Mouse (Mus musculus): ENCODE data around the gene Snrpe. TPM values are rescaled to one million over a fixed set of nuclear protein-coding genes. Genes with fewer than 3 reads are reported as not detected.

The Snrpe gene
- total RNA-seq (2012; rRNA removed): 528 and 597 TPM in 2 replicates
- 100 to 1,000 TPM in 1 of 2 experiments, not detected in 1; 279 TPM for polyA plus RNA-seq (2012; ENCODE audit: insufficient read depth in 1 of 2, insufficient read length in 2 of 2, low read depth in 1 of 2, low replicate concordance in 2 of 2, missing spikeins in 1 of 2)

DNA sequence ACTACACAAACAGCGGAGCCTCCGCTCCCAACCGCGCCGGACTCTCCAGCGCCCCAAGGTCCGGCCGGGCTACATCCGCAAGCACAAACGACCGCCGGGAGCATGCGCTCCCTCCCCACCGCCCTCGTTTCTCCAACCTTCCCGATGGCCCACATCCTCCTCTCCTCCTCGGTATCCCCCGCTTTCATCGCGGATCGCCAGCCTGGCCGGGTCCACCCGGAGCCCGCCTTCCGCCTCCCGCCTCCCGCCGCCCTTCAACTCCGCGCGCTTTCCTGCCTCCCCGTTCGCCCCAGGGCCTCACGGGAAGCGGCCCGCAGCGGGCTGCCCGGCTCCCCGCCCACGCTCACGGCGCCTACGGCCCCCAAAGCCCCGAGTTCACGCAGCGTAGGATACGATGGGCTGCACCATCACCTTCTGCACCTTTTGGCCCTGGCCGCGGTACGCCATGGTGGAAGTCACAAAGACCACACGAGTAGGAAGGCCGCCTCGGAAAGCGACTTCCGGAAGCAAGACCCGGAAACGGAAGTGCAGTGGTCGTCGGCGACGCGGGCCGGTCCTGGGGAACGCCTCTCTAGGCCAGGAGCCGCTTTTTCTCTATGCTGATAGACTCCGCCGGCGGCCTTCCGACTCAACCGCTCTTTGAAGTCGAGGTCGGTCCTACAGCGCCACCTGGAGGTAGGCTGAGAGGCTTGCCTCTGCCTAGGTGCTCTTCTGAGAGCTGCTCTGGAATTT is at the start of gene Snrpe:
Snrpe (minus strand) TSS at position 521 of the 732 bp plus-strand sequence.
- H3K4me1 ChIP-seq (ENCODE audit: control insufficient read depth in 1 of 2, insufficient read depth in 2 of 2, low read length in 2 of 2): peaks cover 0 to 7% of the 10 kb centered on the region in 2 experiments; a peak in 1 of 4 replicates
- H3K27me3 ChIP-seq (ENCODE audit: control insufficient read depth in 1 of 2, insufficient read depth in 2 of 2, low read length in 2 of 2): no peaks in the 10 kb centered on the region
- H3K9me3 ChIP-seq (replicated peaks; ENCODE audit: insufficient read depth, low read length): no peaks in the 10 kb centered on the region
- H3K27ac ChIP-seq (ENCODE audit: control insufficient read depth, low read depth, low read length): peak within 1 kb of the TSS; percentile 93
- peak within 1 kb of the TSS; percentile 80 to 99 for H3K4me3 ChIP-seq (ENCODE audit: control insufficient read depth in 1 of 2, insufficient read depth in 1 of 2, low read depth in 2 of 2, low read length in 2 of 2)
- DNase-seq (ENCODE audit: low read depth, low spot score): peak; percentile 99
- peak within 1 kb of the TSS; percentile 99 for H3K9ac ChIP-seq (ENCODE audit: control insufficient read depth, low read depth, low read length, poor library complexity, severe bottlenecking)
- H3K79me2 ChIP-seq (ENCODE audit: control insufficient read depth, insufficient read depth, low read length, poor library complexity): peaks cover 26% of the 10 kb centered on the region
- peaks cover 23 to 29% of the 10 kb centered on the region in 2 experiments for H3K36me3 ChIP-seq (ENCODE audit: control insufficient read depth in 1 of 2, insufficient read depth in 2 of 2, low read length in 2 of 2)
- TF ChIP-seq ELF1 (IDR thresholded peaks at IDR 0.05; ENCODE audit: low read depth, low read length) (peak; percentile 97), TAL1 (IDR thresholded peaks at IDR 0.05; ENCODE audit: low read length) (no peak), SMC3 (IDR thresholded peaks at IDR 0.05; ENCODE audit: low read depth, low read length) (peak; percentile 90), GABPA (IDR thresholded peaks at IDR 0.05; ENCODE audit: low read depth, low read length) (0 out of 2 replicates have a peak, but pooled peaks have one; percentile 56), JUND (IDR thresholded peaks at IDR 0.05; ENCODE audit: low read depth, low read length) (no peak), MEF2A (IDR thresholded peaks at IDR 0.05; ENCODE audit: extremely low read depth, insufficient replicate concordance, low read depth, low read length, poor library complexity, severe bottlenecking) (no peak), E2F4 (IDR thresholded peaks at IDR 0.05; ENCODE audit: borderline replicate concordance, low read depth, low read length) (no peak; the same call in 1 of the 2 replicates), UBTF (IDR thresholded peaks at IDR 0.05; ENCODE audit: borderline replicate concordance, insufficient read depth, low read depth, low read length) (no peak), ZC3H11A (IDR thresholded peaks at IDR 0.05; ENCODE audit: low read depth, low read length) (peak; percentile 74), POLR2AphosphoS2 (IDR thresholded peaks at IDR 0.05; ENCODE audit: low read length) (peak; percentile 68; the same call in 1 of the 2 replicates), ETS1 (IDR thresholded peaks at IDR 0.05; ENCODE audit: low read depth, low read length) (peak; percentile 59; the same call in 1 of the 2 replicates), ZMIZ1 (IDR thresholded peaks at IDR 0.05; ENCODE audit: low read depth, low read length) (no peak), POLR2AphosphoS5 (IDR thresholded peaks at IDR 0.05; ENCODE audit: borderline replicate concordance, low read depth, low read length) (no peak), GATA1 (IDR thresholded peaks at IDR 0.05; ENCODE audit: low read depth, low read length) (no peak), RCOR1 (IDR thresholded peaks at IDR 0.05; ENCODE audit: low read depth, low read length) (no peak), NRF1 (IDR thresholded peaks at IDR 0.05; ENCODE audit: insufficient read depth, low read depth, low read length, poor library complexity, severe bottlenecking) (peak; percentile 51), RAD21 (IDR thresholded peaks at IDR 0.05; ENCODE audit: low read depth, low read length) (peak; percentile 92), ZNF384 (IDR thresholded peaks at IDR 0.05; ENCODE audit: low read depth, low read length) (peak; percentile 36; the same call in 1 of the 2 replicates), TBP (IDR thresholded peaks at IDR 0.05; ENCODE audit: low read depth, low read length) (peak; percentile 73), NELFE (IDR thresholded peaks at IDR 0.05; ENCODE audit: low read depth, low read length) (peak; percentile 86), ZKSCAN1 (IDR thresholded peaks at IDR 0.05; ENCODE audit: low read depth, low read length) (no peak), MYC (IDR thresholded peaks at IDR 0.05; ENCODE audit: low read depth, low read length) (peak; percentile 91), MYB (IDR thresholded peaks at IDR 0.05; ENCODE audit: low read depth, low read length) (no peak), BHLHE40 (IDR thresholded peaks at IDR 0.05; ENCODE audit: borderline replicate concordance, low read depth, low read length) (no peak), USF1 (IDR thresholded peaks at IDR 0.05; ENCODE audit: low read depth, low read length) (no peak), CHD1 (IDR thresholded peaks at IDR 0.05; ENCODE audit: low read depth, low read length) (0 out of 2 replicates have a peak, but pooled peaks have one; percentile 35), MXI1 (IDR thresholded peaks at IDR 0.05; ENCODE audit: low read depth, low read length) (peak; percentile 85), CHD2 (IDR thresholded peaks at IDR 0.05; ENCODE audit: low read length) (no peak), MAX (IDR thresholded peaks at IDR 0.05; ENCODE audit: low read length) (peak; percentile 75), TCF12 (IDR thresholded peaks at IDR 0.05; ENCODE audit: low read depth, low read length) (peak; percentile 73), POLR2A (IDR thresholded peaks at IDR 0.05; ENCODE audit: control insufficient read depth in 1 of 2, insufficient read depth in 1 of 2, low read depth in 1 of 2, low read length in 2 of 2, poor library complexity in 1 of 2) (peak; percentile 70 to 90; a peak in 3 of 4 replicates), EP300 (IDR thresholded peaks at IDR 0.05; ENCODE audit: low read depth in 1 of 2, low read length in 2 of 2) (peak in 1 of 2 experiments; percentile 45; a peak in 1 of 4 replicates), HCFC1 (IDR thresholded peaks at IDR 0.05; ENCODE audit: low read depth, low read length) (peak; percentile 97), MAFK (IDR thresholded peaks at IDR 0.05; ENCODE audit: borderline replicate concordance, low read depth, low read length) (no peak), USF2 (IDR thresholded peaks at IDR 0.05; ENCODE audit: borderline replicate concordance in 1 of 2, insufficient read depth in 1 of 2, low read depth in 1 of 2, low read length in 2 of 2) (no peak)
